Mouse (Mus musculus): ENCODE measurements around the gene Plin2. TPM values are rescaled to one million over a fixed set of nuclear protein-coding genes. Genes with fewer than 3 reads are reported as not detected.
"Not testable (repeated sequence)": the region's sequence is repeated elsewhere in the genome, so short reads cannot be mapped to it uniquely, and the experiment has no call there.

Plin2 gene
- polyA plus RNA-seq, 1 experiment from 2014 or later = 64.5 TPM

- Histone ChIP-seq H3K4me1 (replicated peaks; ENCODE audit: insufficient read depth, low read length) (no peaks in the 10 kb centered on the region), H3K4me2 (ENCODE audit: low read length) (no peak overlapping the region), H3K27me3 (ENCODE audit: insufficient read depth, low read length) (no peaks in the 10 kb centered on the region), H3K27ac (no peak overlapping the region), H3K4me3 (replicated peaks; ENCODE audit: low read depth, low read length) (no peak overlapping the region), H3K36me3 (ENCODE audit: insufficient read depth, low read length) (no peaks in the 10 kb centered on the region), H3K9me3 (replicated peaks; ENCODE audit: low read length) (no peaks in the 10 kb centered on the region), H3K9ac (ENCODE audit: low read depth, low read length) (no peak overlapping the region)
- ATAC-seq (replicated peaks; ENCODE audit: low FRiP score, low read depth) (no peak), DNase-seq (ENCODE audit: low spot score) (no peak)
- no peak for TF ChIP-seq CTCF (IDR thresholded peaks at IDR 0.05; ENCODE audit: low read depth)
Measured at GRCm38 (mm10) chr4:86676756-86677155, 6.9 kb upstream of the Plin2 start.

GRCm38 (mm10) chr4:86674739-86675138 lies 4.9 kb upstream of the Plin2 start:
- H3K27me3 ChIP-seq (ENCODE audit: insufficient read depth, low read length); H3K4me1 ChIP-seq (replicated peaks; ENCODE audit: insufficient read depth, low read length); H3K4me2 ChIP-seq (ENCODE audit: low read length); DNase-seq (ENCODE audit: low spot score); H3K9me3 ChIP-seq (replicated peaks; ENCODE audit: low read length); H3K27ac ChIP-seq; H3K36me3 ChIP-seq (ENCODE audit: insufficient read depth, low read length); H3K4me3 ChIP-seq (replicated peaks; ENCODE audit: low read depth, low read length); ATAC-seq (replicated peaks; ENCODE audit: low FRiP score, low read depth); H3K9ac ChIP-seq (ENCODE audit: low read depth, low read length): not testable (repeated sequence)

GRCm38 (mm10) chr4:86674150-86674549 lies 4.3 kb upstream of the Plin2 start:
- DNase-seq (ENCODE audit: low spot score); H3K4me3 ChIP-seq (replicated peaks; ENCODE audit: low read depth, low read length); ATAC-seq (replicated peaks; ENCODE audit: low FRiP score, low read depth): not testable (repeated sequence)

GRCm38 (mm10) chr4:86672450-86672849 lies 2.6 kb upstream of the Plin2 start:
- H3K27me3 ChIP-seq (ENCODE audit: insufficient read depth, low read length) = no peaks in the 10 kb centered on the region
- WGBS = 88% methylated on average over 7 of the region's 7 CpGs
- TF ChIP-seq CTCF (IDR thresholded peaks at IDR 0.05; ENCODE audit: low read depth) = no peak
- H3K4me3 ChIP-seq (replicated peaks; ENCODE audit: low read depth, low read length) = no peak overlapping the region
- H3K4me2 ChIP-seq (ENCODE audit: low read length) = no peak overlapping the region
- ATAC-seq (replicated peaks; ENCODE audit: low FRiP score, low read depth) (no peak), DNase-seq (ENCODE audit: low spot score) (no peak)
- H3K9me3 ChIP-seq (replicated peaks; ENCODE audit: low read length) = no peaks in the 10 kb centered on the region
- H3K9ac ChIP-seq (ENCODE audit: low read depth, low read length) = no peak overlapping the region
- H3K36me3 ChIP-seq (ENCODE audit: insufficient read depth, low read length) = no peaks in the 10 kb centered on the region
- H3K4me1 ChIP-seq (replicated peaks; ENCODE audit: insufficient read depth, low read length) = peaks cover 15% of the 10 kb centered on the region; the same call in 1 of the 2 replicates
- no peak overlapping the region for H3K27ac ChIP-seq

More at GRCm38 (mm10) chr4:86674150-86674549, 4.3 kb upstream of the Plin2 start:
- not testable (repeated sequence) for H3K27me3 ChIP-seq (ENCODE audit: insufficient read depth, low read length); H3K36me3 ChIP-seq (ENCODE audit: insufficient read depth, low read length); H3K9me3 ChIP-seq (replicated peaks; ENCODE audit: low read length); H3K4me2 ChIP-seq (ENCODE audit: low read length); H3K9ac ChIP-seq (ENCODE audit: low read depth, low read length); H3K4me1 ChIP-seq (replicated peaks; ENCODE audit: insufficient read depth, low read length); H3K27ac ChIP-seq

- H3K4me3 ChIP-seq (replicated peaks; ENCODE audit: low read depth, low read length) = no peak overlapping the region
- H3K27ac ChIP-seq = no peak overlapping the region
- no peaks in the 10 kb centered on the region for H3K36me3 ChIP-seq (ENCODE audit: insufficient read depth, low read length)
- no peak overlapping the region for H3K9ac ChIP-seq (ENCODE audit: low read depth, low read length)
- WGBS = 36% methylated on average over 3 of the region's 3 CpGs
- peaks cover 15% of the 10 kb centered on the region; the same call in 1 of the 2 replicates for H3K4me1 ChIP-seq (replicated peaks; ENCODE audit: insufficient read depth, low read length)
- H3K27me3 ChIP-seq (ENCODE audit: insufficient read depth, low read length) = no peaks in the 10 kb centered on the region
- no peaks in the 10 kb centered on the region for H3K9me3 ChIP-seq (replicated peaks; ENCODE audit: low read length)
- no peak for DNase-seq (ENCODE audit: low spot score)
- H3K4me2 ChIP-seq (ENCODE audit: low read length) = no peak overlapping the region
- TF ChIP-seq CTCF (IDR thresholded peaks at IDR 0.05; ENCODE audit: low read depth) = no peak
- ATAC-seq (replicated peaks; ENCODE audit: low FRiP score, low read depth) = no peak
Measured at GRCm38 (mm10) chr4:86671803-86672202, 1.9 kb upstream of the Plin2 start.

- no peak for TF ChIP-seq CTCF (IDR thresholded peaks at IDR 0.05; ENCODE audit: low read depth)
- H3K4me1 ChIP-seq (replicated peaks; ENCODE audit: insufficient read depth, low read length) = peaks cover 15% of the 10 kb centered on the region; the same call in 1 of the 2 replicates
- H3K27me3 ChIP-seq (ENCODE audit: insufficient read depth, low read length) = no peaks in the 10 kb centered on the region
- no peak overlapping the region for H3K4me3 ChIP-seq (replicated peaks; ENCODE audit: low read depth, low read length)
- H3K9me3 ChIP-seq (replicated peaks; ENCODE audit: low read length) = no peaks in the 10 kb centered on the region
- peak overlapping the region; percentile 75; the same call in 1 of the 2 replicates for H3K9ac ChIP-seq (ENCODE audit: low read depth, low read length)
- 73% methylated on average over 8 of the region's 8 CpGs for WGBS
- peak overlapping the region; percentile 76; the same call in 1 of the 2 replicates for H3K27ac ChIP-seq
- peak overlapping the region; percentile 71; the same call in 1 of the 2 replicates for H3K4me2 ChIP-seq (ENCODE audit: low read length)
- ATAC-seq (replicated peaks; ENCODE audit: low FRiP score, low read depth) (no peak), DNase-seq (ENCODE audit: low spot score) (no peak)
- 0 out of 2 replicates have a peak, but pooled peaks cover under 1% of the 10 kb centered on the region for H3K36me3 ChIP-seq (ENCODE audit: insufficient read depth, low read length)
Measured at GRCm38 (mm10) chr4:86670582-86671306, 884 bp upstream of the Plin2 start.

GRCm38 (mm10) chr4:86669241-86669753 lies 563 bp downstream of the Plin2 start:
- peak; percentile 38 for DNase-seq (ENCODE audit: low spot score)
- Histone ChIP-seq H3K9ac (ENCODE audit: low read depth, low read length) (peak overlapping the region; percentile 75), H3K4me1 (replicated peaks; ENCODE audit: insufficient read depth, low read length) (peaks cover 15% of the 10 kb centered on the region; the same call in 1 of the 2 replicates), H3K4me3 (replicated peaks; ENCODE audit: low read depth, low read length) (peak overlapping the region; percentile 58), H3K4me2 (ENCODE audit: low read length) (peak overlapping the region; percentile 71), H3K27ac (peak overlapping the region; percentile 76)
- H3K9me3 ChIP-seq (replicated peaks; ENCODE audit: low read length); H3K36me3 ChIP-seq (ENCODE audit: insufficient read depth, low read length); H3K27me3 ChIP-seq (ENCODE audit: insufficient read depth, low read length): not testable (repeated sequence)
- WGBS = 13% methylated on average over 5 of the region's 6 CpGs
- ATAC-seq (replicated peaks; ENCODE audit: low FRiP score, low read depth) = peak; percentile 73
